Mouse (Mus musculus) cortical plate, adult 2 months (tissue): ENCODE results near the gene Olfr1437.

Source experiments
- CTCF ChIP-seq: fragments of 200-500 bp; IDR thresholded peaks from 2 replicates; pipeline ENCODE4 v1.5.1; 2011; ENCODE audit warnings: mild to moderate bottlenecking, control low read depth, low read length; ENCODE audit not compliant: insufficient read depth; ENCODE audit errors: extremely low read depth
- POLR2A ChIP-seq: fragments of 200-500 bp; IDR thresholded peaks from 2 replicates; pipeline ENCODE4 v1.6.1; 2011; ENCODE audit warnings: mild to moderate bottlenecking, low read length, control low read depth; ENCODE audit not compliant: insufficient read depth; ENCODE audit errors: extremely low read depth

GRCm38 (mm10) chr19:12373004-12373403 is 48.1 kb upstream of the Olfr1437 start:
- TF ChIP-seq POLR2A = no peak
- no peak for TF ChIP-seq CTCF
